Mouse (Mus musculus) MEL (cell line): ENCODE measurements around the gene Hes2. TPM values are rescaled to one million over a fixed set of nuclear protein-coding genes. Genes with fewer than 3 reads are reported as not detected.

Experiments
- DNase-seq: peaks from one replicate; pipeline ENCODE4 v3.0.0; 2011; ENCODE audit warnings: low read depth, low spot score
- H3K27ac ChIP-seq: 2 replicates; pipeline ENCODE4 v1.5.1; 2012; ENCODE audit warnings: low read depth, mild to moderate bottlenecking, control low read depth, low read length, moderate library complexity; ENCODE audit not compliant: control insufficient read depth
- H3K27me3 ChIP-seq, 2 experiments: fragments of 150-350 bp in 1 of 2; sonication (generic) in 1 of 2; 2 replicates each; pipeline ENCODE4 v1.6.1; 2012; ENCODE audit warnings: low read length in 2 of 2, mild to moderate bottlenecking in 2 of 2, improper control_type of control experiment in 1 of 2, moderate library complexity in 1 of 2; ENCODE audit not compliant: insufficient read depth in 2 of 2, control insufficient read depth in 1 of 2
- H3K36me3 ChIP-seq, 2 experiments: 2 replicates each; pipeline ENCODE4 v1.6.1; 2012 to 2014; ENCODE audit warnings: low read length in 2 of 2, improper control_type of control experiment in 1 of 2, inconsistent platforms in 1 of 2, mild to moderate bottlenecking in 1 of 2; ENCODE audit not compliant: insufficient read depth in 2 of 2, control insufficient read depth in 1 of 2
- H3K4me1 ChIP-seq, 2 experiments: fragments of 150-350 bp in 1 of 2; sonication (generic) in 1 of 2; 2 replicates each; pipeline ENCODE4 v1.6.1; 2012; ENCODE audit warnings: low read length in 2 of 2, improper control_type of control experiment in 1 of 2, mild to moderate bottlenecking in 1 of 2; ENCODE audit not compliant: insufficient read depth in 2 of 2, control insufficient read depth in 1 of 2
- H3K4me3 ChIP-seq, 2 experiments: fragments of 150-350 bp in 1 of 2; sonication (generic) in 1 of 2; 2 replicates each; pipeline ENCODE4 v1.5.1; 2012; ENCODE audit warnings: low read depth in 2 of 2, low read length in 2 of 2, mild to moderate bottlenecking in 2 of 2, moderate library complexity in 2 of 2, control low read depth in 1 of 2, improper control_type of control experiment in 1 of 2; ENCODE audit not compliant: control insufficient read depth in 1 of 2, insufficient read depth in 1 of 2
- H3K79me2 ChIP-seq: 2 replicates; pipeline ENCODE4 v1.6.1; 2012; ENCODE audit warnings: mild to moderate bottlenecking, low read length, moderate library complexity; ENCODE audit not compliant: control insufficient read depth, poor library complexity, insufficient read depth
- H3K9ac ChIP-seq: 2 replicates; pipeline ENCODE4 v1.6.1; 2012; ENCODE audit warnings: low read depth, mild to moderate bottlenecking, control low read depth, low read length, moderate library complexity; ENCODE audit not compliant: control insufficient read depth, poor library complexity, severe bottlenecking
- H3K9me3 ChIP-seq: fragments of 150-350 bp; sonication (generic); replicated peaks from 2 replicates; pipeline ENCODE4 v1.6.1; 2012; ENCODE audit warnings: mild to moderate bottlenecking, low read length, improper control_type of control experiment, moderate library complexity; ENCODE audit not compliant: insufficient read depth
- BHLHE40 ChIP-seq: IDR thresholded peaks from 2 replicates; pipeline ENCODE4 v1.6.1; 2012; ENCODE audit warnings: low read depth, mild to moderate bottlenecking, inconsistent platforms, low read length, improper control_type of control experiment, borderline replicate concordance
- CHD1 ChIP-seq: IDR thresholded peaks from 2 replicates; pipeline ENCODE4 v1.6.1; 2012; ENCODE audit warnings: low read depth, mild to moderate bottlenecking, inconsistent platforms, low read length, improper control_type of control experiment
- CHD2 ChIP-seq: IDR thresholded peaks from 2 replicates; pipeline ENCODE4 v1.6.1; 2011; ENCODE audit warnings: low read length, improper control_type of control experiment
- EP300 ChIP-seq, 2 experiments: IDR thresholded peaks; 2 replicates each; pipeline ENCODE4 v1.6.1; 2011; ENCODE audit warnings: improper control_type of control experiment in 2 of 2, low read length in 2 of 2, low read depth in 1 of 2, mild to moderate bottlenecking in 1 of 2
- ETS1 ChIP-seq: IDR thresholded peaks from 2 replicates; pipeline ENCODE4 v1.6.1; 2012; ENCODE audit warnings: low read depth, mild to moderate bottlenecking, inconsistent platforms, low read length, improper control_type of control experiment, moderate library complexity
- GABPA ChIP-seq: IDR thresholded peaks from 2 replicates; pipeline ENCODE4 v1.6.1; 2012; ENCODE audit warnings: low read depth, mild to moderate bottlenecking, inconsistent platforms, low read length, improper control_type of control experiment, moderate library complexity
- GATA1 ChIP-seq: IDR thresholded peaks from 2 replicates; pipeline ENCODE4 v1.6.1; 2011; ENCODE audit warnings: low read depth, low read length, improper control_type of control experiment
- HCFC1 ChIP-seq: IDR thresholded peaks from 2 replicates; pipeline ENCODE4 v1.6.1; 2012; ENCODE audit warnings: low read depth, mild to moderate bottlenecking, inconsistent platforms, low read length, improper control_type of control experiment, moderate library complexity
- KAT2A ChIP-seq: conservative IDR thresholded peaks from 2 replicates; pipeline ENCODE4 v1.6.1; 2012; ENCODE audit warnings: low read depth, low read length, improper control_type of control experiment, inconsistent platforms
- MAX ChIP-seq: IDR thresholded peaks from 2 replicates; pipeline ENCODE4 v1.6.1; 2011; ENCODE audit warnings: low read length, improper control_type of control experiment
- MAZ ChIP-seq: IDR thresholded peaks from 2 replicates; pipeline ENCODE4 v1.6.1; 2012; ENCODE audit warnings: low read depth, mild to moderate bottlenecking, inconsistent platforms, low read length, improper control_type of control experiment
- MYB ChIP-seq: IDR thresholded peaks from 2 replicates; pipeline ENCODE4 v1.6.1; 2011; ENCODE audit warnings: mild to moderate bottlenecking, low read depth, low read length, improper control_type of control experiment
- MYC ChIP-seq: IDR thresholded peaks from 2 replicates; pipeline ENCODE4 v1.6.1; 2011; ENCODE audit warnings: low read depth, mild to moderate bottlenecking, low read length, improper control_type of control experiment, moderate library complexity
- NELFE ChIP-seq: IDR thresholded peaks from 2 replicates; pipeline ENCODE4 v1.6.1; 2011; ENCODE audit warnings: low read depth, low read length, improper control_type of control experiment
- NRF1 ChIP-seq: IDR thresholded peaks from 2 replicates; pipeline ENCODE4 v1.6.1; 2014; ENCODE audit warnings: low read depth, mild to moderate bottlenecking, inconsistent platforms, low read length, improper control_type of control experiment, moderate library complexity; ENCODE audit not compliant: poor library complexity, insufficient read depth, severe bottlenecking
- RAD21 ChIP-seq: IDR thresholded peaks from 2 replicates; pipeline ENCODE4 v1.6.1; 2011; ENCODE audit warnings: mild to moderate bottlenecking, low read depth, low read length, improper control_type of control experiment
- SIN3A ChIP-seq: IDR thresholded peaks from 2 replicates; pipeline ENCODE4 v1.6.1; 2012; ENCODE audit warnings: low read length, improper control_type of control experiment, inconsistent platforms
- TAL1 ChIP-seq: IDR thresholded peaks from 2 replicates; pipeline ENCODE4 v1.6.1; 2012; ENCODE audit warnings: mild to moderate bottlenecking, inconsistent platforms, low read length, moderate library complexity, mixed read lengths
- TCF12 ChIP-seq: IDR thresholded peaks from 2 replicates; pipeline ENCODE4 v1.6.1; 2014; ENCODE audit warnings: low read depth, mild to moderate bottlenecking, inconsistent platforms, low read length, improper control_type of control experiment, moderate library complexity
- USF1 ChIP-seq: IDR thresholded peaks from 2 replicates; pipeline ENCODE4 v1.6.1; 2014; ENCODE audit warnings: low read depth, mild to moderate bottlenecking, inconsistent platforms, low read length, improper control_type of control experiment, moderate library complexity
- USF2 ChIP-seq, 2 experiments: IDR thresholded peaks; 2 replicates each; pipeline ENCODE4 v1.6.1; 2011 to 2012; ENCODE audit warnings: improper control_type of control experiment in 2 of 2, low read length in 2 of 2, borderline replicate concordance in 1 of 2, inconsistent platforms in 1 of 2, low read depth in 1 of 2, mild to moderate bottlenecking in 1 of 2; ENCODE audit not compliant: insufficient read depth in 1 of 2
- ZKSCAN1 ChIP-seq: IDR thresholded peaks from 2 replicates; pipeline ENCODE4 v1.6.1; 2012; ENCODE audit warnings: low read depth, mild to moderate bottlenecking, inconsistent platforms, low read length, improper control_type of control experiment, moderate library complexity
- ZMIZ1 ChIP-seq: IDR thresholded peaks from 2 replicates; pipeline ENCODE4 v1.6.1; 2012; ENCODE audit warnings: low read depth, mild to moderate bottlenecking, inconsistent platforms, low read length, improper control_type of control experiment, moderate library complexity
- polyA plus RNA-seq, 2 experiments: library from polyadenylated mRNA; stranded (reverse) in 1 of 2; unstranded in 1 of 2; fragments of >175 nt in 1 of 2; fragments of >200 nt in 1 of 2; gene quantifications; 2 replicates each; pipeline versions ENCODE4 v1.2.1 to v1.2.4; 2012; ENCODE audit warnings: low replicate concordance in 2 of 2, low read depth in 1 of 2; ENCODE audit not compliant: insufficient read length in 2 of 2, insufficient read depth in 1 of 2, missing spikeins in 1 of 2
- total RNA-seq: library from RNA; depleted of rRNA; stranded (reverse); fragments of 300-350 nt; gene quantifications from 2 replicates; pipeline ENCODE4 v1.2.3, GENCODE M21; 2012

Gene Hes2
- total and polyA plus RNA-seq, 3 experiments = 0.28 TPM; not detected in 2

DNA sequence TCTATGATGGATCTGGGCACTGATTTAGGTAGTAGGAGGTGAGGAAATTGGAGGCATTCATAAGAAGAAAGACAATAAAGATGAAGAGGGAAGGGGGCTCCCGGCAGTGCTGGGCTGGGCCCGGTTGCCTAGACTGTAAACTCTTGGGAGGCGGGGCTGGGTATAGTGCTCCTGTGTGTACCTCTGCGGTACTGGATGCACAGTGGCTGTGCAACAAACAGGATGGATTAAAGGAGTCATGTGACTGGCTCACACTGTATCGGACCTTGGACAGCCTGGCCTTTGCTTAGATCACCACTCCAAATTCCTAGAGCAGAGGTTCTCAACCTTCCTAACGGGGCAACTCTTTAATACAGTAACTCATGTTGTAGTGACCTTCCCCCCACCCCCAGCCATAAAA, 2.9 kb downstream of the Hes2 start:
- Histone ChIP-seq H3K4me3 (no peak overlapping the region), H3K36me3 (peaks cover 0 to 2% of the 10 kb centered on the region in 2 experiments; a peak in 2 of 4 replicates), H3K79me2 (no peaks in the 10 kb centered on the region), H3K27me3 (no peaks in the 10 kb centered on the region), H3K9ac (no peak overlapping the region), H3K4me1 (peaks cover 0 to 14% of the 10 kb centered on the region in 2 experiments; a peak in 2 of 4 replicates), H3K9me3 (no peaks in the 10 kb centered on the region), H3K27ac (no peak overlapping the region)
- TF ChIP-seq NRF1 (no peak), MYC (no peak), MYB (no peak), HCFC1 (no peak)
- DNase-seq = no peak

DNA sequence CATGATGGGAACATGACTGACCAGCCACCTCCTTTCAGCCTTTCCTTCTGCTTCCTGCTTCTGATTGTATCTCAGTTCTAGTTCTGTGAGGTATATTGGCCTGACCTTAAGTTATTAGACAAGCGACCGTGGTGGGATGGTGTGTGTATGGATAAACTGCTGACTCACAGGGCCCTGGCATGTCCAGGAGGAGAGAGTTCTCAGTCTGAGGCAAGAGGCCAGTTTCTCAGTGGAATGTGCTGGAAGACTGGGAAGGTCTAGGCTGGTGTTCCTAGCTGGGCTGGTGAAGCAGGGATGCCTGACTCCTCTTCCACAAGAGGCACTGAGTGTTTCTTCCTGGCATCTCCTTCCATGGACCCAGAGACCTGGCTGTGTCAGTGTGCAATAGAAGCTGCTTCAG, 4.1 kb downstream of the Hes2 start:
- Histone ChIP-seq H3K9ac (no peak overlapping the region), H3K36me3 (peaks cover 0 to 2% of the 10 kb centered on the region in 2 experiments; a peak in 2 of 4 replicates), H3K4me3 (no peak overlapping the region), H3K27me3 (no peaks in the 10 kb centered on the region), H3K9me3 (no peaks in the 10 kb centered on the region), H3K79me2 (no peaks in the 10 kb centered on the region), H3K27ac (no peak overlapping the region), H3K4me1 (peaks cover 0 to 8% of the 10 kb centered on the region in 2 experiments; a peak in 2 of 4 replicates)
- DNase-seq = no peak
- TF ChIP-seq GABPA (no peak), MAZ (no peak), NELFE (no peak), RAD21 (no peak)

DNA sequence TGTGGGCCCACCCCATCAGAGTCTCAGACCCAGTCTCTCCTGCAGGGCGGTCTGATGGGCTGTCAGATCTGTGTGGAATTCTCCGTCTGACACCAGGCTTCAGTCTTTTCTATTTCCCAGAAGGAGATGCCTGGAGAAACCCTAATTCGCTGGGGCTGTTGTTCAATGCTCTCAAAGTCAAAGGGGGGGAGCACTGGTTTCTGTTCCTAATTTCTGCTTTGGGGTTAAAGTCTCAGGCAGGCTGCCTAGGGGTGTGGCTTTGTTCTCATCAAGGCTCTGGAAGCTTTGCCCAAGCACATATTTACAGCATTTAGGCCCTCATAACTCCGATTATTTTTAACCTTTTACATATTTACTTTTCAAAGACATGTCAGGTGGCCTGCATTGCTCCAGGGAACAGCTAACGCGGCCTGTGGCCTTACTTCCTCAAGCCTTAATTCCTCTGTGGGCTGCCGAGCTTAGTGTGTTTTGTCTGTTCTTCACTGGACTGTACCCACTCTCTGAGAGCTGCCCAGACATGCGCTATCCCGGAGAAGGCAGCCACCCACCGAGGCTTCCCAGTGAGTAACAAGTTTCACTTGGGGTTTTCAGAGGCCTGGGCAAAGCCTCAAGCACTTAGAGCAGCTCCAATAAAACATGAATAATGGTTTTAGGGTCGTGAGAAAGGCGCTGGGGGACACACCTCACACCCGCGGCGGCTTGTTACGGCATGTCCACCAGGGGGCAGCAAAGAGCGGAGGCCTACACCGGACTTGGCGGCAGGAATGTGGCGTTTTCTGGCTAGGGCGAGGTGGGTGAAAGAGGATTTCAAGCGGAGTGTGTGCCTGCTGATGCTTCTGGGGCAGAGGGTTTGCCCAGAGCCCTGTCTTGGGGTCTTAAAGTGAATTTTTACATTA, 6.6 kb downstream of the Hes2 start:
- peak overlapping the region; percentile 45 for H3K9ac ChIP-seq
- peak overlapping the region; percentile 27 to 39 for H3K4me3 ChIP-seq
- H3K4me1 ChIP-seq = peaks cover 0 to 8% of the 10 kb centered on the region in 2 experiments; a peak in 1 of 4 replicates
- DNase-seq = peak; percentile 76
- H3K36me3 ChIP-seq = no peaks in the 10 kb centered on the region
- no peaks in the 10 kb centered on the region for H3K27me3 ChIP-seq
- no peaks in the 10 kb centered on the region for H3K79me2 ChIP-seq
- no peaks in the 10 kb centered on the region for H3K9me3 ChIP-seq
- H3K27ac ChIP-seq = no peak overlapping the region
- TF ChIP-seq RAD21 (peak; percentile 38), CHD1 (no peak), BHLHE40 (no peak), KAT2A (no peak), MYC (no peak), MAX (no peak), EP300 (IDR thresholded peaks at IDR 0.05; ENCODE audit: low read depth in 1 of 2, low read length in 2 of 2) (no peak), GABPA (no peak), ZKSCAN1 (no peak), ZMIZ1 (no peak), CHD2 (no peak), USF2 (IDR thresholded peaks at IDR 0.05; ENCODE audit: borderline replicate concordance in 1 of 2, insufficient read depth in 1 of 2, low read depth in 1 of 2, low read length in 2 of 2) (no peak), USF1 (no peak), GATA1 (no peak), ETS1 (no peak), TCF12 (no peak), SIN3A (peak; percentile 39; the same call in 1 of the 2 replicates), MYB (no peak), TAL1 (no peak)
